Mouse (Mus musculus): ENCODE results near the gene Ralgapa1. TPM values are rescaled to one million over a fixed set of nuclear protein-coding genes. Genes with fewer than 3 reads are reported as not detected.
A peak's percentile ranks its signal among the peaks of the same experiment; 100 is the strongest.
"Not testable (repeated sequence)": the region's sequence is repeated elsewhere in the genome, so short reads cannot be mapped to it uniquely, and the experiment has no call there.

The Ralgapa1 gene
- polyA plus RNA-seq, 1 experiment from 2014 or later = 16.7 TPM

GRCm38 (mm10) chr12:55623254-55623653, 197.7 kb downstream of the Ralgapa1 start:
- Histone ChIP-seq H3K27ac (no peak overlapping the region), H3K4me3 (no peak overlapping the region), H3K9me3 (no peaks in the 10 kb centered on the region), H3K9ac (no peak overlapping the region), H3K4me1 (peaks cover 6% of the 10 kb centered on the region; the same call in 1 of the 2 replicates), H3K36me3 (no peaks in the 10 kb centered on the region), H3K4me2 (replicated peaks) (no peak overlapping the region), H3K27me3 (no peaks in the 10 kb centered on the region)
- WGBS = 83% methylated on average over 5 of the region's 5 CpGs
- no peak for ATAC-seq (ENCODE audit: low FRiP score, low read depth)

GRCm38 (mm10) chr12:55622615-55623245, 198.2 kb downstream of the Ralgapa1 start:
- H3K27ac ChIP-seq = no peak overlapping the region
- H3K4me3 ChIP-seq = no peak overlapping the region
- no peak overlapping the region for H3K4me2 ChIP-seq (replicated peaks)
- no peaks in the 10 kb centered on the region for H3K36me3 ChIP-seq
- 58% methylated on average over 3 of the region's 3 CpGs for WGBS
- H3K9ac ChIP-seq = no peak overlapping the region
- H3K4me1 ChIP-seq = peaks cover 6% of the 10 kb centered on the region; the same call in 1 of the 2 replicates
- no peak for ATAC-seq (ENCODE audit: low FRiP score, low read depth)
- no peaks in the 10 kb centered on the region for H3K27me3 ChIP-seq
- no peaks in the 10 kb centered on the region for H3K9me3 ChIP-seq

GRCm38 (mm10) chr12:55620321-55620720, 200.6 kb downstream of the Ralgapa1 start:
- H3K9me3 ChIP-seq = no peaks in the 10 kb centered on the region
- 50% methylated on average over 2 of the region's 2 CpGs for WGBS
- no peaks in the 10 kb centered on the region for H3K36me3 ChIP-seq
- H3K27ac ChIP-seq = no peak overlapping the region
- H3K4me2 ChIP-seq (replicated peaks) = no peak overlapping the region
- no peak for ATAC-seq (ENCODE audit: low FRiP score, low read depth)
- H3K27me3 ChIP-seq = no peaks in the 10 kb centered on the region
- peaks cover 6% of the 10 kb centered on the region; the same call in 1 of the 2 replicates for H3K4me1 ChIP-seq
- H3K9ac ChIP-seq = no peak overlapping the region
- H3K4me3 ChIP-seq = no peak overlapping the region

- H3K4me3 ChIP-seq = no peak overlapping the region
- no peaks in the 10 kb centered on the region for H3K9me3 ChIP-seq
- no peak overlapping the region for H3K4me2 ChIP-seq (replicated peaks)
- H3K27me3 ChIP-seq = no peaks in the 10 kb centered on the region
- no peak overlapping the region for H3K9ac ChIP-seq
- H3K36me3 ChIP-seq = no peaks in the 10 kb centered on the region
- no peak for ATAC-seq (ENCODE audit: low FRiP score, low read depth)
- H3K4me1 ChIP-seq = no peaks in the 10 kb centered on the region
- no peak overlapping the region for H3K27ac ChIP-seq
- WGBS = 74% methylated on average over 2 of the region's 2 CpGs
These were observed 210.2 kb downstream of the Ralgapa1 start for GRCm38 (mm10) chr12:55610812-55611211.

- Histone ChIP-seq H3K4me1 (no peaks in the 10 kb centered on the region), H3K36me3 (peaks cover 9% of the 10 kb centered on the region; the same call in 1 of the 2 replicates), H3K4me2 (replicated peaks) (no peak overlapping the region), H3K9ac (no peak overlapping the region), H3K9me3 (no peaks in the 10 kb centered on the region), H3K4me3 (no peak overlapping the region), H3K27me3 (0 out of 2 replicates have a peak, but pooled peaks cover 3% of the 10 kb centered on the region), H3K27ac (no peak overlapping the region)
- ATAC-seq (ENCODE audit: low FRiP score, low read depth) = no peak; the same call in 1 of the 2 replicates
- WGBS = 18% methylated on average over 4 of the region's 4 CpGs
These were observed 213.1 kb downstream of the Ralgapa1 start for GRCm38 (mm10) chr12:55607902-55608301.

GRCm38 (mm10) chr12:55604411-55604810, 216.6 kb downstream of the Ralgapa1 start:
- Histone ChIP-seq H3K9me3 (no peaks in the 10 kb centered on the region), H3K27me3 (peaks cover 32% of the 10 kb centered on the region), H3K36me3 (peaks cover 9% of the 10 kb centered on the region; the same call in 1 of the 2 replicates), H3K4me2 (replicated peaks) (no peak overlapping the region), H3K9ac (no peak overlapping the region), H3K27ac (no peak overlapping the region), H3K4me3 (no peak overlapping the region), H3K4me1 (peaks cover 15% of the 10 kb centered on the region)
- ATAC-seq (ENCODE audit: low FRiP score, low read depth) = no peak
- WGBS = 72% methylated on average over 3 of the region's 3 CpGs

GRCm38 (mm10) chr12:55600503-55600994, 220.4 kb downstream of the Ralgapa1 start:
- H3K4me1 ChIP-seq = peaks cover 26% of the 10 kb centered on the region
- WGBS = 4% methylated on average over 42 of the region's 42 CpGs
- peaks cover 9% of the 10 kb centered on the region; the same call in 1 of the 2 replicates for H3K36me3 ChIP-seq
- H3K4me2 ChIP-seq (replicated peaks) = peak overlapping the region; percentile 82
- H3K27me3 ChIP-seq = peaks cover 71% of the 10 kb centered on the region
- ATAC-seq (ENCODE audit: low FRiP score, low read depth) = 0 out of 2 replicates have a peak, but pooled peaks have one; percentile 8
- no peak overlapping the region for H3K9ac ChIP-seq
- peak overlapping the region; percentile 46 for H3K4me3 ChIP-seq
- no peaks in the 10 kb centered on the region for H3K9me3 ChIP-seq
- H3K27ac ChIP-seq = no peak overlapping the region

- under 1% methylated on average over 108 of the region's 109 CpGs for WGBS
- H3K27me3 ChIP-seq = peaks cover 68% of the 10 kb centered on the region
- peak overlapping the region; percentile 82 for H3K4me2 ChIP-seq (replicated peaks)
- H3K27ac ChIP-seq = no peak overlapping the region
- H3K4me1 ChIP-seq = peaks cover 26% of the 10 kb centered on the region
- H3K9ac ChIP-seq = no peak overlapping the region
- H3K36me3 ChIP-seq = peaks cover 5% of the 10 kb centered on the region; the same call in 1 of the 2 replicates
- H3K4me3 ChIP-seq = peak overlapping the region; percentile 46
- ATAC-seq (ENCODE audit: low FRiP score, low read depth) = peak; percentile 89
- no peaks in the 10 kb centered on the region for H3K9me3 ChIP-seq
These were observed 221.1 kb downstream of the Ralgapa1 start for GRCm38 (mm10) chr12:55599639-55600502.

GRCm38 (mm10) chr12:55598887-55599561, 221.9 kb downstream of the Ralgapa1 start, which contains the start of gene Insm2:
Gene Insm2, plus strand, starts transcription at chr12:55599427.
- Histone ChIP-seq H3K4me3 (peak within 1 kb of the TSS; percentile 46), H3K4me1 (peaks cover 26% of the 10 kb centered on the region), H3K9me3 (no peaks in the 10 kb centered on the region), H3K9ac (no peak within 1 kb of the TSS), H3K36me3 (peaks cover 5% of the 10 kb centered on the region; the same call in 1 of the 2 replicates), H3K4me2 (replicated peaks) (peak within 1 kb of the TSS; percentile 82), H3K27me3 (peaks cover 75% of the 10 kb centered on the region), H3K27ac (no peak within 1 kb of the TSS)
- under 1% methylated on average over 77 of the region's 77 CpGs for WGBS
- ATAC-seq (ENCODE audit: low FRiP score, low read depth) = peak; percentile 27; the same call in 1 of the 2 replicates

GRCm38 (mm10) chr12:55598537-55598886, 222.5 kb downstream of the Ralgapa1 start:
- peak overlapping the region; percentile 82 for H3K4me2 ChIP-seq (replicated peaks)
- no peak overlapping the region for H3K9ac ChIP-seq
- peaks cover 5% of the 10 kb centered on the region; the same call in 1 of the 2 replicates for H3K36me3 ChIP-seq
- no peaks in the 10 kb centered on the region for H3K9me3 ChIP-seq
- H3K27me3 ChIP-seq = peaks cover 75% of the 10 kb centered on the region
- no peak overlapping the region for H3K27ac ChIP-seq
- WGBS = 8% methylated on average over 7 of the region's 7 CpGs
- no peak for ATAC-seq (ENCODE audit: low FRiP score, low read depth)
- peaks cover 26% of the 10 kb centered on the region for H3K4me1 ChIP-seq
- peak overlapping the region; percentile 46 for H3K4me3 ChIP-seq

- H3K9ac ChIP-seq; H3K36me3 ChIP-seq; H3K9me3 ChIP-seq; H3K4me2 ChIP-seq (replicated peaks); ATAC-seq (ENCODE audit: low FRiP score, low read depth); H3K27me3 ChIP-seq; H3K4me3 ChIP-seq; H3K27ac ChIP-seq; H3K4me1 ChIP-seq: not testable (repeated sequence)
- 62% methylated on average over 9 of the region's 9 CpGs for WGBS
These were observed 234.0 kb downstream of the Ralgapa1 start for GRCm38 (mm10) chr12:55586936-55587335.
